Mouse (Mus musculus) kidney, postnatal 0 days (tissue): ENCODE measurements around the gene Hdhd3. TPM values are rescaled to one million over a fixed set of nuclear protein-coding genes. Genes with fewer than 3 reads are reported as not detected.
A peak's percentile ranks its signal among the peaks of the same experiment; 100 is the strongest.

Experiments
- ATAC-seq: fragments of 200-750 bp; cut with Nextera tagmentation; replicated peaks from 2 replicates; pipeline ENCODE4 v1.8.0; 2017; ENCODE audit warnings: low read depth, moderate number of reproducible peaks, moderate TSS enrichment, moderate library complexity; ENCODE audit not compliant: low FRiP score
- DNase-seq: peaks from one replicate; pipeline ENCODE4 v3.0.0-alpha.2; 2016; ENCODE audit warnings: low spot score
- H3K27ac ChIP-seq: fragments of 300-500 bp; sonication (generic); 2 replicates; pipeline ENCODE4 v1.5.1; 2014; ENCODE audit warnings: mild to moderate bottlenecking
- H3K27me3 ChIP-seq: fragments of 300-500 bp; sonication (generic); 2 replicates; pipeline ENCODE4 v1.6.1; 2014; ENCODE audit warnings: low read length, mixed read lengths; ENCODE audit not compliant: insufficient read depth
- H3K36me3 ChIP-seq: fragments of 300-500 bp; sonication (generic); 2 replicates; pipeline ENCODE4 v1.6.1; 2014; ENCODE audit warnings: low read length, mixed read lengths; ENCODE audit not compliant: insufficient read depth
- H3K4me1 ChIP-seq: fragments of 300-500 bp; sonication (generic); replicated peaks from 2 replicates; pipeline ENCODE4 v1.6.1; 2014; ENCODE audit warnings: antibody characterized with exemption, low read length, mixed read lengths; ENCODE audit not compliant: insufficient read depth
- H3K4me2 ChIP-seq: fragments of 300-500 bp; sonication (generic); 2 replicates; pipeline ENCODE4 v1.6.1; 2014; ENCODE audit warnings: mild to moderate bottlenecking, low read length, moderate library complexity, mixed read lengths
- H3K4me3 ChIP-seq: fragments of 300-500 bp; sonication (generic); replicated peaks from 2 replicates; pipeline ENCODE4 v1.5.1; 2014; ENCODE audit warnings: low read depth, low read length
- H3K9ac ChIP-seq: fragments of 300-500 bp; sonication (generic); 2 replicates; pipeline ENCODE4 v1.6.1; 2014; ENCODE audit warnings: low read depth, low read length
- H3K9me3 ChIP-seq: fragments of 300-500 bp; sonication (generic); replicated peaks from 2 replicates; pipeline ENCODE4 v1.6.1; 2016; ENCODE audit warnings: low read length, inconsistent platforms, mixed read lengths
- CTCF ChIP-seq: IDR thresholded peaks from 2 replicates; pipeline ENCODE4 v1.5.1; 2016; ENCODE audit warnings: antibody characterized with exemption, low read depth, mild to moderate bottlenecking, moderate library complexity
- WGBS: fragments of 180-500 bp; shearing (Covaris S2); extraction: QIAGEN DNeasy Blood & Tissue Kit; methylation state at CpG from one replicate; pipeline ENCODE4 v1.1.7; 2014; 5-methylcytosine and 5-hydroxymethylcytosine counted together
- polyA plus RNA-seq: library from polyadenylated mRNA; unstranded; fragments of >200 nt; fragmentation: Nextera tagmentation; extraction: Ambion mirVana; gene quantifications from 2 replicates; pipeline ENCODE4 v1.2.1, GENCODE M21; 2015

The Hdhd3 gene
- polyA plus RNA-seq, result 16.0 and 17.7 TPM in 2 replicates

DNA sequence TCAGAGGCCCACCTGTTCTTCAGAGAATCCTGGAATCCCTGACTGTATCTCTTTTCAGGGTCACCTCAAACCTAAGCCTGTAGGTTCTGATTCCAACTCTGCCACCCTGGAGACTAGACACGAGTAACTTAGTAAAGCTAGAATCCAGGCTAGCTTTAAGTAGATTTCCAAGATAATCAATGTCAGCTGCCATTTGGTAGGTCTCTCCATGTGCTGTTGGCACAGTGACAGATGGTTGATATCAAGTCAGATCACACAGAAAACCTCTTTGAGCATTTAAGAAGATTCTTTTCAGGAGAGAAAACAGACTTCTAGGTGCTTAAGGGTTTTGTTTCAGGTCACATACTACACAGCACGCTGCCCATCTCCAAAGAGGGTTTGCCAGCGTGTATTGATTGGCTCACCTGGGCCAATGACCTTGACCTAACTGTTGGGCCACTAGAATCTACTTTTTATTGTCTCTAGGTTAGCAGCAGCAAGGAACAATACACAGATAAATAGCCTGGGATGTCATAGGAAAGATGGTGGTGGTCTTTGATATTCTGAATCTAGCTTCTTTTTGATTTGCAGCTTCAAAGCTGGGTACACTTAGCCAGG, at the start of gene Hdhd3:
TSS of gene Hdhd3 (minus strand) at position 94 of the 597 bp plus-strand sequence.
- no peaks in the 10 kb centered on the region for H3K9me3 ChIP-seq
- peak within 1 kb of the TSS; percentile 88 for H3K9ac ChIP-seq
- peaks cover 8% of the 10 kb centered on the region; the same call in 1 of the 2 replicates for H3K4me1 ChIP-seq
- peak within 1 kb of the TSS; percentile 83 for H3K27ac ChIP-seq
- no peaks in the 10 kb centered on the region for H3K27me3 ChIP-seq
- peaks cover 11% of the 10 kb centered on the region; the same call in 1 of the 2 replicates for H3K36me3 ChIP-seq
- DNase-seq (no peak), ATAC-seq (no peak)
- no peak for TF ChIP-seq CTCF
- peak within 1 kb of the TSS; percentile 86 for H3K4me3 ChIP-seq
- peak within 1 kb of the TSS; percentile 86 for H3K4me2 ChIP-seq
- WGBS, result 74% methylated on average over 3 of the region's 3 CpGs

GRCm38 (mm10) chr4:62551966-62552365, 48.7 kb upstream of the Hdhd3 start:
- Histone ChIP-seq H3K4me3 (no peak overlapping the region), H3K27me3 (no peaks in the 10 kb centered on the region), H3K4me2 (no peak overlapping the region), H3K9ac (no peak overlapping the region), H3K36me3 (no peaks in the 10 kb centered on the region), H3K9me3 (no peaks in the 10 kb centered on the region), H3K4me1 (no peaks in the 10 kb centered on the region), H3K27ac (no peak overlapping the region)
- TF ChIP-seq CTCF, result no peak
- 66% methylated on average over 7 of the region's 7 CpGs for WGBS
- no peak for ATAC-seq
- no peak for DNase-seq

DNA sequence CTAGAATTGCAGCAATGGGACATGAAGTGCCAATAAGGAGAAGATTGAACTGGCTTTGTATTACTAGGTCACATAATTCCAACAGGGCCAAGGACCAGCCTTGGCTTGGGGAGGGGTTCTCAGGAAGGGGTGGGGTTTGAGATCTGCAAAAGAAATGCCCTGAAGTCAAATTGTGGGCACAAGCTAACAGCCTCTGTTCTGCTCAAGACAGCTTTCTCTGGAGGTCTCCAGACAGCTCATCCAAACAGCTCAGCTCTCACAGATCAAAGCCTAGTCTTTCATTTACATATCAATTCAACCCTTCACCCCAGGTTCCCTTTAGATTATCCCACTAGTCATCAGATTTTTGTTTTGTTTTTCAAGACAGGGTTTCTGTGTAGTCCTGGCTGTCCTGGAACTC, 41.5 kb upstream of the Hdhd3 start:
- no peak for ATAC-seq
- H3K4me1 ChIP-seq, result no peaks in the 10 kb centered on the region
- no peaks in the 10 kb centered on the region for H3K27me3 ChIP-seq
- no peak overlapping the region for H3K9ac ChIP-seq
- DNase-seq, result no peak
- no peaks in the 10 kb centered on the region for H3K36me3 ChIP-seq
- no peak overlapping the region for H3K4me2 ChIP-seq
- no peak overlapping the region for H3K4me3 ChIP-seq
- no peaks in the 10 kb centered on the region for H3K9me3 ChIP-seq
- no peak overlapping the region for H3K27ac ChIP-seq
- no peak for TF ChIP-seq CTCF

GRCm38 (mm10) chr4:62543782-62544181, 40.5 kb upstream of the Hdhd3 start:
- H3K4me2 ChIP-seq, result no peak overlapping the region
- no peaks in the 10 kb centered on the region for H3K36me3 ChIP-seq
- WGBS, result 84% methylated on average over 6 of the region's 6 CpGs
- no peaks in the 10 kb centered on the region for H3K4me1 ChIP-seq
- TF ChIP-seq CTCF, result no peak
- H3K9me3 ChIP-seq, result no peaks in the 10 kb centered on the region
- no peaks in the 10 kb centered on the region for H3K27me3 ChIP-seq
- H3K4me3 ChIP-seq, result no peak overlapping the region
- no peak overlapping the region for H3K9ac ChIP-seq
- H3K27ac ChIP-seq, result no peak overlapping the region
- ATAC-seq, result no peak
- DNase-seq, result no peak

DNA sequence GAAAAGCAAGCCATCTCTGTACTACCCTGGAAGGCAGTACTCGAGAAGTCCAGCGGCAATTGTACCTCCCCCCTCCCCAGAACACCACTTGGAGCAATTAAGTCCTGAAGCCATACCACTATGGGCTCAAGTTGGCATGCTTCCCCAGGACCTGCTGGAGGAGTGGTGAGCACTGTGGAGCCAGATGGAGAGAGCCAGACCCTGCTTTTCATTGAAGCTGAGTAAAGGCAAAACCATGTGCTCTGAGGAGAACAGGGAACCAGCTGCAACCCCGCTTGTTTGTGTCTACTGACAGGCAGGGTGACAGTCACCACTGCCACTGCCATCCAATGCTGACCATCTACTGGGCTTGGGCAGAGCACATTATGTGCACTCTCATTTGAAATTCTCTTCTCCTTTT, 38.5 kb upstream of the Hdhd3 start:
- DNase-seq (no peak), ATAC-seq (no peak)
- Histone ChIP-seq H3K4me2 (no peak overlapping the region), H3K4me3 (no peak overlapping the region), H3K27me3 (no peaks in the 10 kb centered on the region), H3K27ac (no peak overlapping the region), H3K9me3 (no peaks in the 10 kb centered on the region), H3K36me3 (no peaks in the 10 kb centered on the region), H3K4me1 (no peaks in the 10 kb centered on the region), H3K9ac (no peak overlapping the region)
- WGBS, result 64% methylated on average over 3 of the region's 3 CpGs
- TF ChIP-seq CTCF, result no peak

DNA sequence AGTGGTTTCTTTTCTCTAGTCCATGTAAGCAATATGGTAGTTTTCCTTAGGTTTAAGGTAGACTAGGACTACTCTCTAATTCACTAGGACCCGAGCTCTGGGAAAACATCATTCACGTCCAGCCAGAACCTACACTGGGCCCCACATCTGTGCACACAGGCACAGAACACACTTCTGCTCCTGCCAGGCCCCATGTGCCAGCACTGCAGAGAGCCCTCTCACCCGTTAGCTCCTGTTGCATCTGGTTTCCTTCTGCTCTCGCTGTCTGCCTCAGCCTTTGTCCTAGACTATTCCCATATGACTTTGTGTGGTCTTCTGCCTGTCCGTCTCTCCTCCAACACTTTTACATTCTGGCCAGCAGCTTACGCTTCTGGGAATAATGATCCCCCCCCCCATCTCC, 30.5 kb upstream of the Hdhd3 start:
- Histone ChIP-seq H3K4me1 (no peaks in the 10 kb centered on the region), H3K4me3 (no peak overlapping the region), H3K9me3 (no peaks in the 10 kb centered on the region), H3K4me2 (no peak overlapping the region), H3K27ac (no peak overlapping the region), H3K36me3 (no peaks in the 10 kb centered on the region), H3K27me3 (no peaks in the 10 kb centered on the region), H3K9ac (no peak overlapping the region)
- 80% methylated on average over 6 of the region's 6 CpGs for WGBS
- DNase-seq (no peak), ATAC-seq (no peak)
- no peak for TF ChIP-seq CTCF

GRCm38 (mm10) chr4:62527655-62528054, 24.4 kb upstream of the Hdhd3 start:
- H3K9ac ChIP-seq, result no peak overlapping the region
- no peaks in the 10 kb centered on the region for H3K9me3 ChIP-seq
- no peak overlapping the region for H3K4me3 ChIP-seq
- peaks cover 6% of the 10 kb centered on the region for H3K4me1 ChIP-seq
- ATAC-seq, result no peak
- DNase-seq, result no peak
- no peaks in the 10 kb centered on the region for H3K27me3 ChIP-seq
- H3K36me3 ChIP-seq, result no peaks in the 10 kb centered on the region
- H3K27ac ChIP-seq, result no peak overlapping the region
- 86% methylated on average over 4 of the region's 4 CpGs for WGBS
- no peak for TF ChIP-seq CTCF
- H3K4me2 ChIP-seq, result no peak overlapping the region
